Mouse (Mus musculus): ENCODE data around the gene Wdr78.

DNA sequence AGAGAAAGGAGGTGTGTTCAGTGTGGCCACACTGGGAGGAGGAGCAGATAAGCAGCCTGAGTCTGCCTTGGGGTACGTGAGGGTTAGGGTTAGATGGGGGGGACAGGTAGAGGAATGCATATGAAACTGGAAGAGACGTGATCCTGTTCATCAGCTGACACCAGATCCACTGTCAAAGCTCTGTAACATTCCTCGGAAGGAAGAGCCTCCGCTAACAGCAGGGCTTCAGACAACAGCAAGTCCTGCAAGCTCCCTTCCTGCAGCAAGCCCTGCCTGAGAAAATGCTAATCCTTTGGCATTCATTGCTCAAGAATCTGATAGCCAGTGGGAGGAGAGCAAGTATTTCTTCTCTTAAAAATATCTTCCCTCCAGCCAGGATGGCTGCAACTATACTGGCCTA lies 100.9 kb downstream of the Wdr78 start:
- TF ChIP-seq GATA1 (IDR thresholded peaks at IDR 0.05; ENCODE audit: low read length) (no peak), TAL1 (IDR thresholded peaks at IDR 0.05; ENCODE audit: low read length) (no peak)

All from erythroblast, embryonic 14.5 days (primary cell).